Mouse (Mus musculus) embryonic facial prominence, embryonic 13.5 days (tissue): ENCODE data around the gene Olfr871. TPM values are rescaled to one million over a fixed set of nuclear protein-coding genes. Genes with fewer than 3 reads are reported as not detected.
"Not testable (repeated sequence)": the region's sequence is repeated elsewhere in the genome, so short reads cannot be mapped to it uniquely, and the experiment has no call there.

ENCODE experiments used
- ATAC-seq: fragments of 200-750 bp; cut with Nextera tagmentation; 2 replicates; pipeline ENCODE4 v1.8.0; 2017; ENCODE audit warnings: low read depth; ENCODE audit not compliant: insufficient number of reproducible peaks, insufficient read depth, low FRiP score, low TSS enrichment
- H3K27ac ChIP-seq: fragments of 300-500 bp; sonication (generic); 2 replicates; pipeline ENCODE4 v1.5.1; 2015; ENCODE audit warnings: moderate library complexity, mild to moderate bottlenecking, inconsistent platforms
- H3K27me3 ChIP-seq: fragments of 300-500 bp; sonication (generic); 2 replicates; pipeline ENCODE4 v1.6.1; 2015; ENCODE audit warnings: mild to moderate bottlenecking, inconsistent platforms
- H3K36me3 ChIP-seq: fragments of 300-500 bp; sonication (generic); 2 replicates; pipeline ENCODE4 v1.6.1; 2015; ENCODE audit warnings: mild to moderate bottlenecking, inconsistent platforms
- H3K4me1 ChIP-seq: fragments of 300-500 bp; sonication (generic); 2 replicates; pipeline ENCODE4 v1.6.1; 2015; ENCODE audit warnings: inconsistent platforms
- H3K4me2 ChIP-seq: fragments of 300-500 bp; sonication (generic); 2 replicates; pipeline ENCODE4 v1.6.1; 2015; ENCODE audit warnings: moderate library complexity, mild to moderate bottlenecking, inconsistent platforms
- H3K4me3 ChIP-seq: fragments of 300-500 bp; sonication (generic); 2 replicates; pipeline ENCODE4 v1.5.1; 2015; ENCODE audit warnings: mild to moderate bottlenecking, inconsistent platforms
- H3K9ac ChIP-seq: fragments of 300-500 bp; sonication (generic); 2 replicates; pipeline ENCODE4 v1.6.1; 2015; ENCODE audit warnings: mild to moderate bottlenecking, inconsistent platforms
- H3K9me3 ChIP-seq: fragments of 300-500 bp; sonication (generic); 2 replicates; pipeline ENCODE4 v1.6.1; 2016; ENCODE audit warnings: inconsistent platforms
- WGBS: fragments of 180-500 bp; shearing (Covaris S2); methylation state at CpG from one replicate; pipeline ENCODE4 v1.1.7; 2015; ENCODE audit warnings: mixed read lengths; 5-methylcytosine and 5-hydroxymethylcytosine counted together
- polyA plus RNA-seq: library from polyadenylated mRNA; unstranded; fragments of >200 nt; fragmentation: Nextera tagmentation; extraction: Ambion mirVana; gene quantifications from 2 replicates; pipeline ENCODE4 v1.2.1, GENCODE M21; 2015

The Olfr871 gene
- not detected in 2 replicates for polyA plus RNA-seq

GRCm38 (mm10) chr9:20211907-20212306 is at the start of gene Olfr871:
TSS of gene Olfr871 (plus strand) at chr9:20212207.
- Histone ChIP-seq H3K9ac (no peak within 1 kb of the TSS), H3K36me3 (no peaks in the 10 kb centered on the region), H3K4me1 (no peaks in the 10 kb centered on the region), H3K27ac (no peak within 1 kb of the TSS), H3K9me3 (peaks cover under 1% of the 10 kb centered on the region), H3K4me2 (no peak within 1 kb of the TSS), H3K27me3 (no peaks in the 10 kb centered on the region), H3K4me3 (no peak within 1 kb of the TSS)
- ATAC-seq, result no peak

GRCm38 (mm10) chr9:20173957-20174356 is 38.0 kb upstream of the Olfr871 start, which contains the start of gene Olfr870:
TSS of gene Olfr870 (minus strand) at chr9:20174057.
- WGBS, result 72% methylated on average over 2 of the region's 2 CpGs

GRCm38 (mm10) chr9:20179463-20179862 is 32.5 kb upstream of the Olfr871 start:
- Histone ChIP-seq H3K4me3 (no peak overlapping the region), H3K4me1 (no peaks in the 10 kb centered on the region), H3K27me3 (no peaks in the 10 kb centered on the region), H3K36me3 (no peaks in the 10 kb centered on the region), H3K27ac (no peak overlapping the region), H3K9me3 (peaks cover 7% of the 10 kb centered on the region), H3K9ac (no peak overlapping the region), H3K4me2 (no peak overlapping the region)
- WGBS, result 67% methylated on average over 5 of the region's 5 CpGs
- ATAC-seq, result no peak

More at GRCm38 (mm10) chr9:20173957-20174356, 38.0 kb upstream of the Olfr871 start, which contains the start of gene Olfr870:
- H3K9ac ChIP-seq, result no peak within 1 kb of the TSS
- H3K36me3 ChIP-seq, result no peaks in the 10 kb centered on the region
- H3K4me2 ChIP-seq, result no peak within 1 kb of the TSS
- H3K4me1 ChIP-seq, result no peaks in the 10 kb centered on the region
- ATAC-seq, result no peak
- peaks cover 7% of the 10 kb centered on the region for H3K9me3 ChIP-seq
- H3K27me3 ChIP-seq, result no peaks in the 10 kb centered on the region
- no peak within 1 kb of the TSS for H3K4me3 ChIP-seq
- no peak within 1 kb of the TSS for H3K27ac ChIP-seq

GRCm38 (mm10) chr9:20202131-20202530 is 9.9 kb upstream of the Olfr871 start:
- Histone ChIP-seq H3K27me3 (no peaks in the 10 kb centered on the region), H3K36me3 (no peaks in the 10 kb centered on the region), H3K4me1 (no peaks in the 10 kb centered on the region), H3K4me2 (no peak overlapping the region), H3K27ac (no peak overlapping the region), H3K9ac (no peak overlapping the region), H3K4me3 (no peak overlapping the region), H3K9me3 (peaks cover 3% of the 10 kb centered on the region; the same call in 1 of the 2 replicates)
- no peak for ATAC-seq
- 69% methylated on average over 1 of the region's 1 CpGs for WGBS

GRCm38 (mm10) chr9:20203413-20203984 is 8.5 kb upstream of the Olfr871 start:
- H3K27me3 ChIP-seq, H3K4me1 ChIP-seq, H3K27ac ChIP-seq, H3K4me2 ChIP-seq, H3K36me3 ChIP-seq, H3K4me3 ChIP-seq, H3K9ac ChIP-seq, ATAC-seq, H3K9me3 ChIP-seq: not testable (repeated sequence)
- 89% methylated on average over 7 of the region's 7 CpGs for WGBS

- Histone ChIP-seq H3K4me2 (no peak overlapping the region), H3K27me3 (no peaks in the 10 kb centered on the region), H3K4me1 (no peaks in the 10 kb centered on the region), H3K27ac (no peak overlapping the region), H3K9ac (no peak overlapping the region), H3K9me3 (peaks cover 3% of the 10 kb centered on the region; the same call in 1 of the 2 replicates), H3K36me3 (no peaks in the 10 kb centered on the region), H3K4me3 (no peak overlapping the region)
- WGBS, result 48% methylated on average over 1 of the region's 1 CpGs
- no peak for ATAC-seq
These were observed 1.2 kb upstream of the Olfr871 start for GRCm38 (mm10) chr9:20210812-20211211.

- H3K9ac ChIP-seq, result no peak overlapping the region
- H3K27ac ChIP-seq, result no peak overlapping the region
- H3K4me2 ChIP-seq, result no peak overlapping the region
- H3K4me1 ChIP-seq, result no peaks in the 10 kb centered on the region
- no peaks in the 10 kb centered on the region for H3K36me3 ChIP-seq
- 74% methylated on average over 2 of the region's 2 CpGs for WGBS
- H3K27me3 ChIP-seq, result no peaks in the 10 kb centered on the region
- no peak for ATAC-seq
- peaks cover 3% of the 10 kb centered on the region; the same call in 1 of the 2 replicates for H3K9me3 ChIP-seq
- H3K4me3 ChIP-seq, result no peak overlapping the region
These were observed 530 bp upstream of the Olfr871 start for GRCm38 (mm10) chr9:20211477-20211876.

GRCm38 (mm10) chr9:20236819-20237218 is 24.8 kb downstream of the Olfr871 start, which contains the start of gene Olfr872:
TSS of gene Olfr872 (plus strand) at chr9:20237119.
- H3K27me3 ChIP-seq, result no peaks in the 10 kb centered on the region
- no peak within 1 kb of the TSS for H3K4me2 ChIP-seq
- no peak within 1 kb of the TSS for H3K9ac ChIP-seq
- no peak within 1 kb of the TSS for H3K27ac ChIP-seq
- no peak for ATAC-seq
- no peaks in the 10 kb centered on the region for H3K36me3 ChIP-seq
- no peaks in the 10 kb centered on the region for H3K4me1 ChIP-seq
- no peak within 1 kb of the TSS for H3K4me3 ChIP-seq
- no peaks in the 10 kb centered on the region for H3K9me3 ChIP-seq

GRCm38 (mm10) chr9:20237378-20237777 is 25.4 kb downstream of the Olfr871 start:
- no peaks in the 10 kb centered on the region for H3K27me3 ChIP-seq
- no peaks in the 10 kb centered on the region for H3K36me3 ChIP-seq
- H3K4me2 ChIP-seq, result no peak overlapping the region
- no peak for ATAC-seq
- WGBS, result 75% methylated on average over 2 of the region's 2 CpGs
- no peak overlapping the region for H3K4me3 ChIP-seq
- no peaks in the 10 kb centered on the region for H3K4me1 ChIP-seq
- H3K27ac ChIP-seq, result no peak overlapping the region
- H3K9me3 ChIP-seq, result no peaks in the 10 kb centered on the region
- H3K9ac ChIP-seq, result no peak overlapping the region

Other genes starting within 250 kb of the Olfr871 start
- not detected in 2 replicates for gene Olfr866, start 184.2 kb upstream of the Olfr871 start, polyA plus RNA-seq
- gene Olfr867, start 154.6 kb upstream of the Olfr871 start, polyA plus RNA-seq, result not detected in 2 replicates
- gene Olfr868, start 113.6 kb upstream of the Olfr871 start, polyA plus RNA-seq, result not detected in 2 replicates
- gene Olfr869, start 83.2 kb upstream of the Olfr871 start, polyA plus RNA-seq, result not detected in 2 replicates
- not detected in 2 replicates for gene Olfr870, start 38.1 kb upstream of the Olfr871 start, polyA plus RNA-seq
- gene Olfr872, start 24.9 kb downstream of the Olfr871 start, polyA plus RNA-seq, result not detected in 2 replicates
- gene Olfr39, start 70.1 kb downstream of the Olfr871 start, polyA plus RNA-seq, result not detected in 2 replicates
- 0.10 TPM in 1 of 2 replicates, not detected in the other for gene Olfr873, start 86.3 kb downstream of the Olfr871 start, polyA plus RNA-seq
- gene Olfr18, start 123.9 kb downstream of the Olfr871 start, polyA plus RNA-seq, result not detected in 2 replicates
- 33.3 and 37.6 TPM in 2 replicates for gene Zfp560, start 173.0 kb downstream of the Olfr871 start, polyA plus RNA-seq
- 18.2 and 18.7 TPM in 2 replicates for gene Zfp26, start 248.0 kb downstream of the Olfr871 start, polyA plus RNA-seq